Mouse (Mus musculus) thymus, adult 2 months (tissue): ENCODE data around the gene Mmaa. TPM values are rescaled to one million over a fixed set of nuclear protein-coding genes. Genes with fewer than 3 reads are reported as not detected.

Experiments
- DNase-seq: peaks from one replicate; pipeline ENCODE4 v3.0.0; 2021
- H3K27ac ChIP-seq: fragments of 200-500 bp; 2 replicates; pipeline ENCODE4 v1.5.1; 2012; ENCODE audit warnings: low read length, control low read depth; ENCODE audit not compliant: control insufficient read depth, insufficient read depth
- H3K27me3 ChIP-seq: fragments of 200-500 bp; 2 replicates; pipeline ENCODE4 v1.6.1; 2012; ENCODE audit warnings: mild to moderate bottlenecking, low read length, moderate library complexity, mixed read lengths; ENCODE audit not compliant: control insufficient read depth, insufficient read depth
- H3K36me3 ChIP-seq: fragments of 200-500 bp; 2 replicates; pipeline ENCODE4 v1.6.1; 2012; ENCODE audit warnings: mild to moderate bottlenecking, low read length, moderate library complexity; ENCODE audit not compliant: control insufficient read depth, insufficient read depth
- H3K4me1 ChIP-seq: fragments of 200-500 bp; replicated peaks from 2 replicates; pipeline ENCODE4 v1.6.1; 2012; ENCODE audit warnings: low read length; ENCODE audit not compliant: control insufficient read depth, insufficient read depth
- H3K4me3 ChIP-seq: fragments of 200-500 bp; 2 replicates; pipeline ENCODE4 v1.5.1; 2012; ENCODE audit warnings: mild to moderate bottlenecking, low read length, control low read depth, moderate library complexity; ENCODE audit not compliant: control insufficient read depth, insufficient read depth
- CTCF ChIP-seq: fragments of 200-500 bp; IDR thresholded peaks from 2 replicates; pipeline ENCODE4 v1.5.1; 2012; ENCODE audit warnings: mild to moderate bottlenecking, control low read depth, low read length, moderate library complexity, borderline replicate concordance; ENCODE audit not compliant: control insufficient read depth, poor library complexity, insufficient read depth; ENCODE audit errors: extremely low read depth
- POLR2A ChIP-seq: fragments of 200-500 bp; IDR thresholded peaks from 2 replicates; pipeline ENCODE4 v1.6.1; 2012; ENCODE audit warnings: mild to moderate bottlenecking, low read length, control low read depth, moderate library complexity; ENCODE audit not compliant: control insufficient read depth, poor library complexity, insufficient read depth; ENCODE audit errors: extremely low read depth
- WGBS: fragments of 180-500 bp; shearing (Covaris S2); methylation state at CpG from one replicate; pipeline ENCODE4 v1.1.7; 2018; 5-methylcytosine and 5-hydroxymethylcytosine counted together
- polyA plus RNA-seq: library from polyadenylated mRNA; depleted of rRNA; stranded (reverse); fragments of >200 nt; gene quantifications from 2 replicates; pipeline ENCODE4 v1.2.3, GENCODE M21; 2012

Mmaa gene
- polyA plus RNA-seq, 1 experiment = 3.9 TPM

DNA sequence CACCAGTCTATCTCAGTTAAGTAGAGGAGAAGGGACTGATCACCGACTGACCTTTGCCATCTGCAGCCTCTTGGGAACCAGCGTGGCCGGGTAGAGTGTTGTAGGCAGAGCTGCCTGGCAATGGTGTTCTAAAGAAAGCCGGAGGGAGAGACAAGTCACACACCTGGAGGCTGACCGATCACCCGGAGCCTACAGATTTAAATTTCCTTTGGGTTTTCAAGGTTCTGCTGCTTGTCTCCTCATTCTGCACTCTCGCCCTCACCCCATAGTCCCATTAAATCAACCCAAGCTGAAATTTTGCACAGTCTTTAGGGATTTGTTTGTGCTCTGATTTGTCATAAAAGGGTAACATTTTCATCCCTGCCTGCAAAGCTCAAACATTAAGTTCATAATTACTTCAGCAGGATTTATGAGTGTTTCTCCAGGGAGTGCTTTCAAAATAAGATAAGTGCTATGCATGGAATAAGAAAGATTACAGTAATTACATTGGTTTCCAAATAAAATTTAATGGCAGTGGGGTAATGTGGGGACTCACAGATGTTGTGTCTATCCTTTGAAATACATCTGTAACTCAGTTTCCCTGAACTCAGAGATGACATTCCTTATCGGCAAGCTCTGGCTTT lies 65.4 kb downstream of the Mmaa start:
- no peak for TF ChIP-seq CTCF
- no peak for TF ChIP-seq POLR2A
- no peak for DNase-seq
- Histone ChIP-seq H3K27me3 (no peaks in the 10 kb centered on the region), H3K27ac (no peak overlapping the region), H3K36me3 (no peaks in the 10 kb centered on the region), H3K4me3 (no peak overlapping the region), H3K4me1 (no peaks in the 10 kb centered on the region)
- WGBS = 97% methylated on average over 8 of the region's 8 CpGs

DNA sequence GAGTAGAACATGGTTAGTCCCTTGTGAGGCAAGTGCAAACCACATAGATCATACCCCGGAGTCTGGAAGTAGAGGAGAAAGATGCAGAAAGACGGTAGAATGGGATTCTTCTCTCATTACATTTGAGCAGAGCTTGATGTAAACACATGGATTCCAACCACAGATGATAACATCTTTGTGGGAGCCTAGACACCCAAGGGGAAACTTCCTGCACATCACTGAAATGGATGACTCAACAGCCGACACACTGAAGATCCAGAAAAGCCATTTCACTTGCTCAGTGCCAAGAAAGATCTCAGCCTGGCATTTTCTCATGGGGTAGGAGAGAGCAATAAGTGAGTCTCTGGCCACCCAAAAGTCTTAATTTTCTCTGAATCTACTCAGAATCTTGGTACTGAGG lies 66.8 kb downstream of the Mmaa start:
- Histone ChIP-seq H3K27me3 (no peaks in the 10 kb centered on the region), H3K27ac (no peak overlapping the region), H3K4me3 (no peak overlapping the region), H3K4me1 (no peaks in the 10 kb centered on the region), H3K36me3 (no peaks in the 10 kb centered on the region)
- TF ChIP-seq POLR2A (no peak), CTCF (no peak)
- 51% methylated on average over 3 of the region's 3 CpGs for WGBS
- no peak for DNase-seq

DNA sequence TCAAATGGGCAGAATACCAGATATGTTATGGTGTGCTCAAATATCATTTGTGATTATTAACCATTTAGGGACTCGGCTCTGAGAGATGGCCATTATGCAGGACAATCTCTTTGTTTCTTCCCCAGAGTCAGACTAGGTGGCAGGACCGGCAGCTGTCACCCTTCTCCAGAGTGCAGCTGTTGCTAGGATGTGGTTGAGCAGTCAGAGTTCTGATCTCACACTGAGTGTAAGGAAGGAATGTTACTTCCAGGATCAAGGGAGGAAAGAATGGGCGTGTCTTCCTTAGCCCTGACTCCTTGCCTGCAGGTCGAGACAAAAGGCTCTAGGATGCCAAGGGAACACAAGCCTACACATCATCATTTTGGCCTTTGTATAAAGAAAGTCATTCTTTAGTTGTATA lies 67.5 kb downstream of the Mmaa start:
- Histone ChIP-seq H3K36me3 (no peaks in the 10 kb centered on the region), H3K4me3 (no peak overlapping the region), H3K27me3 (no peaks in the 10 kb centered on the region), H3K4me1 (no peaks in the 10 kb centered on the region), H3K27ac (no peak overlapping the region)
- DNase-seq = no peak
- 67% methylated on average over 4 of the region's 4 CpGs for WGBS
- TF ChIP-seq POLR2A (no peak), CTCF (no peak)

DNA sequence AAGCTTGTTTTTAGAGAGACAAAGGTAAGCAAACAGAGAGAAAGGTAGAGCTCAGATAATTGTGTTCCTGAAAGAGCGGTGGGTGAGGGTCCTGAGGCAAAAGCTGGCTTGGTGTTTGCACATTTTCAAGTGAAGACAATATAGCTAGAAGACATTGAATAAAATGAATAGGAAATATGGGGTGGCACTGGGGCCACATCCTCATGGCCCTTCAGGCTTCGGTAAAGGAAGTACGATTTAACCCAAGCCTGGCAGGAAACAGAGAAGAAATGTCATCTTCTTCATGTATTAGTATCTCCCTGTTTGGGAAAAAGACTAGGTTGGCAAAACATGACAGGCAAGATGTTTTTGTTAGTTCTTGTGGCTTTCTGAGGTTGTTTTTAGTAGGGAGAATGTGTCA lies 68.7 kb downstream of the Mmaa start:
- no peak overlapping the region for H3K4me3 ChIP-seq
- H3K36me3 ChIP-seq = no peaks in the 10 kb centered on the region
- H3K27me3 ChIP-seq = no peaks in the 10 kb centered on the region
- WGBS = 38% methylated on average over 3 of the region's 3 CpGs
- H3K27ac ChIP-seq = no peak overlapping the region
- no peak for DNase-seq
- no peaks in the 10 kb centered on the region for H3K4me1 ChIP-seq
- no peak for TF ChIP-seq CTCF
- no peak for TF ChIP-seq POLR2A

DNA sequence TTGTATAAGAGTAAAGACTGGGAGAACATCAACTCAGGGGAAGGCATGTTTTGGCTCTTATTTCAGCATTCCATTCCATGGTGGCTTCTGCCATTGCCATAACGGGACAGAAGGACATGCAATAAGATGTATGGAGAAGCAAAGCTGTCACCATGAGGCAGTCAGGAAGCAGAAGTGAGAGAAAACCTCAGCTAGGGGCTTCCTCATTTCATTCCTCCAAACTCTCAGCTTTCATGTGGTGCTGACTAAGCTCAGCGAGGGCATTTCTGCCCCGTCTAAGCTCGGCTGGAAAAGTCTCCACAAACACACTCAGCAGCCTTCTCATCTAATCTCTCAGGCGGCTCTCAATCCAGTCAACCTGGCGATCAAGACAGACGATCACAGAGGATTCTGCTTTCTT lies 69.2 kb downstream of the Mmaa start:
- 2% methylated on average over 7 of the region's 7 CpGs for WGBS
- H3K4me1 ChIP-seq = no peaks in the 10 kb centered on the region
- no peak for TF ChIP-seq CTCF
- TF ChIP-seq POLR2A = no peak

DNA sequence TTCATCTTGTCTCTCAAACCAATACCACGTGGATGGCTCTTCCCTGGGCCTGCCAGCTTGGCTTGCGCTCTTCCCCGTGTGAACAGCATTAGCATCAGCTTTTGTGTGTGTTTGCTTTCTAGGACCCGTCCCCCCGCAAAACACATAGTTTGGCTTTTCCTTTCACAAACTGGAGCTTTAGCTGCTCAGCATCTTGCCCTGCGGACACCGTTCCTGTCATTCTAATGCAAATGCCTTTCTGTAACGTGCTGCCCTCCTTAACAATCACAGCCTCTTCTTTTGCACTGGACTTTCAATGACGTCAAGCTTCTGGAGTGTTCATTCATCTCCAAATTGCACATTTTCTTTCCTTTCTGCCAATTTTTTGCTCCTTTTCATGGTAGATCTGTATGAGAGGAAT lies 70.4 kb downstream of the Mmaa start:
- no peaks in the 10 kb centered on the region for H3K27me3 ChIP-seq
- TF ChIP-seq CTCF = no peak
- TF ChIP-seq POLR2A = no peak
- 97% methylated on average over 9 of the region's 9 CpGs for WGBS
- H3K36me3 ChIP-seq = no peaks in the 10 kb centered on the region
- no peak for DNase-seq
- H3K27ac ChIP-seq = no peak overlapping the region
- H3K4me3 ChIP-seq = no peak overlapping the region
- no peaks in the 10 kb centered on the region for H3K4me1 ChIP-seq

More for the DNA sequence above, 69.2 kb downstream of the Mmaa start:
- Histone ChIP-seq H3K27ac (no peak overlapping the region), H3K4me3 (no peak overlapping the region), H3K36me3 (no peaks in the 10 kb centered on the region), H3K27me3 (no peaks in the 10 kb centered on the region)
- DNase-seq = no peak

DNA sequence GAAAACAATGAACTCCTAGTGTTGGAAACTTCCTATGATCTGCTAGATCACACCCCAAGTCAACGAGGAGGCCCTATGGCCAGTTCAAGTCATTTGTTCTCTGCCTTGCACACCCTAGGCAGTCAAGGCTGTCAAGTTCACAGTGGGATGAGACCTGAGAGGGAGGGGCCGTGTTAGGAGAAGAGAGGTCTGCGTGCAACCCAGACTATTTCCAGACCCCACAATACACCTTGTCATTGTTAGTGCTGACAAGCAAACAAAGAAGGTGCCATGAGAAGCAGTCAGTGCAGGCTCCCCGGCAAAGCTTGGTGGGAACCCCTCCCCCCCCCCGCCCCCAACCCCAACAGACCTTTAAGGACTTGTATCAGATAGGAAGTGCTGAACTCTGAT lies 72.0 kb downstream of the Mmaa start:
- no peak overlapping the region for H3K27ac ChIP-seq
- no peaks in the 10 kb centered on the region for H3K27me3 ChIP-seq
- DNase-seq = no peak
- no peak overlapping the region for H3K4me3 ChIP-seq
- no peaks in the 10 kb centered on the region for H3K4me1 ChIP-seq
- TF ChIP-seq CTCF = no peak
- no peak for TF ChIP-seq POLR2A
- 83% methylated on average over 5 of the region's 5 CpGs for WGBS
- H3K36me3 ChIP-seq = no peaks in the 10 kb centered on the region
